Mouse (Mus musculus) embryonic fibroblast, embryonic 13.5 days (primary cell): ENCODE results near the gene Gm11758.
"Not testable (repeated sequence)": the region's sequence is repeated elsewhere in the genome, so short reads cannot be mapped to it uniquely, and the experiment has no call there.

Experiments used
- CTCF ChIP-seq: IDR thresholded peaks from 2 replicates; pipeline ENCODE4 v1.5.1; 2011; ENCODE audit warnings: mild to moderate bottlenecking, control low read depth, low read length, moderate library complexity, borderline replicate concordance; ENCODE audit not compliant: insufficient read depth
- POLR2A ChIP-seq: IDR thresholded peaks from 2 replicates; pipeline ENCODE4 v1.6.1; 2011; ENCODE audit warnings: low read depth, mild to moderate bottlenecking, control low read depth, low read length, moderate library complexity

DNA sequence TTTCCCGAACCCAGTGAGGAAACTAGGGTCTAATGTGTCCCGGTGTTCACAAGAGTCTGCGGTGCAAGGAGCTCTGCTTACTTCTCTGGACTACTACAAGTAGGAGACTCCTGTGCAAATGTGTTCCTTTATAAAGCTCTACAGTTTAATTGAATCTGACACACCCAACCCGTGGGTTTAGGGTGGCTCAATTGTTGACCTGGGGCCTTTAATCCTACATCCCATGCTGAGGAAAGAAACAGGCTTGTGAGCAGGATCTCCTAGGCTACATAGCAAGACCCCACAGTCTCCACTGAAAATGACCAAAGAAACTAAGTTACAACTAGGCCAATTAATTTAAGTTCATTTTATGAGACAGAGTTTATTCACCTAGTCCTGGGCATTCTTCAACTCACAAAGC lies 29.8 kb upstream of the Gm11758 start, which contains the start of gene Gm13871:
- TF ChIP-seq POLR2A, CTCF: not testable (repeated sequence)
